Mouse (Mus musculus): ENCODE measurements around the gene Tbcc.

DNA sequence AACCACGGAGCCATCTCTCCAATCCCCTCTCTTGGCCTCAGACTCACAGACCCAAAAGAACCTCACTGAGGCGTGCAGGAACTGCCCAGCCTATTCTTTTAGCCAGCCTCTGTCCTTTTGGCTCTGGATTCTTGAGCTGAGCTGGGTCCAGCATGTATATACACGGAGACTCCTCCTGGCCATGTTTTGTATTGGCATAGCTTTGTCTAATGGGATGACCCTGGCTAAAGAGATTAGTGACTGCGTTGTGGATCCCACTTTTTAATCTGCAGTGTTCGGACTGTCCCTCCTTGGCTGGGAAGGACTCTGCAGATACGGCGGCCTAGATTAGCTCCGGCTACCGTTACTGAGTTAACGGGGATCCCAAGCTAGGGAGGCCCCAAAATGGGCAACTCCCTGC is 19.7 kb downstream of the Tbcc start, which contains the start of gene Prph2:
- TF ChIP-seq CTCF (IDR thresholded peaks at IDR 0.05; ENCODE audit: extremely low read depth, insufficient read depth, insufficient read length, insufficient replicate concordance): no peak
- no peak for TF ChIP-seq POLR2A (IDR thresholded peaks at IDR 0.05; ENCODE audit: low read depth, low read length)
